In genomic region chr8:121904999-121905398, GRCm38 (mm10) we compare ENCODE assay signal across 12 mouse cellular contexts. TPM values are rescaled to one million over a fixed set of nuclear protein-coding genes. Genes with fewer than 3 reads are reported as not detected.
A peak's percentile ranks its signal among the peaks of the same experiment; 100 is the strongest.
DNase-seq lines count a peak whose midpoint lies in the region; ATAC-seq and TF ChIP-seq lines count a peak whose summit lies in the region.
"Had no signal": no experiment of that assay in that cellular context is flagged by ENCODE, and none has a peak within 500 bp of the region (broad histone marks: within the 10 kb centered on the region; RNA-seq: fewer than 3 reads in every experiment).

No protein-coding gene starts in this region.

- no peak overlapping the region for H3K27ac ChIP-seq in heart, embryonic 16.5 days (ENCODE audit: low read length)
- H3K27ac ChIP-seq in ES-Bruce4 (ENCODE audit: insufficient read depth, low read length) = no peak overlapping the region
- H3K27ac ChIP-seq in forebrain, embryonic 10.5 days = no peak overlapping the region
- no peak overlapping the region for H3K27ac ChIP-seq in liver, postnatal 0 days (ENCODE audit: low read depth)
- H3K27ac ChIP-seq: heart, adult 2 months had no signal

- peaks cover 39% of the 10 kb centered on the region for H3K4me1 ChIP-seq in heart, embryonic 16.5 days (ENCODE audit: control insufficient read depth, insufficient read depth, low read length)
- H3K4me1 ChIP-seq in ES-Bruce4 (ENCODE audit: control insufficient read depth, insufficient read depth, low read length) = peaks cover 13% of the 10 kb centered on the region
- peaks cover 85% of the 10 kb centered on the region for H3K4me1 ChIP-seq in forebrain, embryonic 10.5 days
- peaks cover 36% of the 10 kb centered on the region for H3K4me1 ChIP-seq in liver, postnatal 0 days (ENCODE audit: insufficient read depth)

- no peak for TF ChIP-seq CTCF in ES-Bruce4 (IDR thresholded peaks at IDR 0.05; ENCODE audit: low read depth, low read length)
- TF ChIP-seq CTCF in liver, postnatal 0 days (IDR thresholded peaks at IDR 0.05; ENCODE audit: low read depth) = no peak

- H3K36me3 ChIP-seq in heart, embryonic 16.5 days (ENCODE audit: control insufficient read depth, insufficient read depth) = no peaks in the 10 kb centered on the region
- peaks cover 33% of the 10 kb centered on the region for H3K36me3 ChIP-seq in ES-Bruce4 (ENCODE audit: control insufficient read depth, insufficient read depth, low read length, poor library complexity, severe bottlenecking)
- no peaks in the 10 kb centered on the region for H3K36me3 ChIP-seq in forebrain, embryonic 10.5 days (replicated peaks)
- no peaks in the 10 kb centered on the region for H3K36me3 ChIP-seq in liver, postnatal 0 days (replicated peaks; ENCODE audit: insufficient read depth, low read length)

- H3K4me2 ChIP-seq in heart, embryonic 16.5 days (ENCODE audit: low read depth, low read length) = peak overlapping the region; percentile 100; the same call in 1 of the 2 replicates
- H3K4me2 ChIP-seq in liver, postnatal 0 days (ENCODE audit: low read depth, low read length) = peak overlapping the region; percentile 99

- no peaks in the 10 kb centered on the region for H3K9me3 ChIP-seq in heart, embryonic 16.5 days (replicated peaks; ENCODE audit: control insufficient read depth, low read length)
- no peaks in the 10 kb centered on the region for H3K9me3 ChIP-seq in ES-Bruce4 (replicated peaks; ENCODE audit: control insufficient read depth, insufficient read depth, low read length, poor library complexity, severe bottlenecking)
- H3K9me3 ChIP-seq in forebrain, embryonic 10.5 days = no peaks in the 10 kb centered on the region
- H3K9me3 ChIP-seq in liver, postnatal 0 days (ENCODE audit: low read length) = no peaks in the 10 kb centered on the region

- no peak for TF ChIP-seq POLR2A in ES-Bruce4 (IDR thresholded peaks at IDR 0.05; ENCODE audit: insufficient read depth, low read length)

- no peaks in the 10 kb centered on the region for H3K27me3 ChIP-seq in heart, embryonic 16.5 days (ENCODE audit: control insufficient read depth, insufficient read depth, low read length)
- H3K27me3 ChIP-seq in ES-Bruce4 (ENCODE audit: control insufficient read depth, insufficient read depth, low read length, poor library complexity, severe bottlenecking) = no peaks in the 10 kb centered on the region
- H3K27me3 ChIP-seq in forebrain, embryonic 10.5 days (ENCODE audit: poor library complexity, severe bottlenecking) = peaks cover 17% of the 10 kb centered on the region
- H3K27me3 ChIP-seq in liver, postnatal 0 days (ENCODE audit: insufficient read depth, low read length) = no peaks in the 10 kb centered on the region
- H3K27me3 ChIP-seq: Patski had no signal

- ATAC-seq in heart, embryonic 16.5 days (replicated peaks; ENCODE audit: extremely low read depth, insufficient read depth, low FRiP score) = no peak
- ATAC-seq in liver, postnatal 0 days = no peak
- ATAC-seq: Patski had no signal

- intact Hi-C loops in heart, postnatal 14 days (cut with DNase I) = no loop called here

- no peak for TF ChIP-seq EP300 in ES-Bruce4 (IDR thresholded peaks at IDR 0.05; ENCODE audit: insufficient read depth, low read depth, low read length)
- TF ChIP-seq EP300 in liver, postnatal 0 days (IDR thresholded peaks at IDR 0.05; ENCODE audit: low read depth) = no peak

- H3K4me3 ChIP-seq in heart, embryonic 16.5 days (ENCODE audit: low read length) = no peak overlapping the region
- H3K4me3 ChIP-seq in ES-Bruce4 (ENCODE audit: low read depth, low read length) = peak overlapping the region; percentile 45
- H3K4me3 ChIP-seq in forebrain, embryonic 10.5 days = peak overlapping the region; percentile 85
- H3K4me3 ChIP-seq in liver, postnatal 0 days (ENCODE audit: low read depth, low read length) = peak overlapping the region; percentile 97
- H3K4me3 ChIP-seq: heart, adult 2 months had no signal

- DNase-seq in heart, postnatal 14 days = no peak
- DNase-seq in forebrain, embryonic 10.5 days (ENCODE audit: extremely low spot score, low spot score) = no peak
- no peak for DNase-seq in liver, postnatal 0 days
- no peak for DNase-seq in thymus, postnatal 36 days
- DNase-seq in kidney, adult 8-10 months = no peak
- no peak for DNase-seq in gastrocnemius, postnatal 10 days
- DNase-seq: heart, adult 2 months; left cerebral cortex, postnatal 4 days; right cerebral cortex, adult 18-20 months had no signal

- no peak overlapping the region; the same call in none of the 2 replicates for H3K9ac ChIP-seq in heart, embryonic 16.5 days (ENCODE audit: low read length)
- peak overlapping the region; percentile 67 for H3K9ac ChIP-seq in ES-Bruce4 (ENCODE audit: low read depth, poor library complexity, severe bottlenecking)
- peak overlapping the region; percentile 83; the same call in 1 of the 2 replicates for H3K9ac ChIP-seq in liver, postnatal 0 days (replicated peaks)

- WGBS in heart, embryonic 16.5 days = 86% methylated on average over 9 of the region's 9 CpGs
- WGBS in forebrain, embryonic 10.5 days = 87% methylated on average over 9 of the region's 9 CpGs
- 77% methylated on average over 9 of the region's 9 CpGs for WGBS in liver, postnatal 0 days (ENCODE audit: insufficient replicate concordance)

RNA-seq across cellular contexts. Expression of gene Slc7a5, which starts 2.5 kb away (rescaled TPM):
- 14.4 TPM in 2 replicates for polyA plus RNA-seq in heart, embryonic 16.5 days (2015; fragmentation: Nextera tagmentation; extraction: Ambion mirVana)
- 1 to 10 TPM; 6.7 to 7.0 TPM for total RNA-seq in heart, postnatal 14 days (2021)
- 80.8 and 85.4 TPM in 2 replicates for polyA plus RNA-seq in ES-Bruce4 (2011; ENCODE audit: insufficient read depth, insufficient read length, low read depth, missing spikeins)
- polyA plus RNA-seq in forebrain, embryonic 10.5 days (2016; fragmentation: Nextera tagmentation; extraction: Ambion mirVana) = 27.4 and 30.5 TPM in 2 replicates
- 10.5 and 10.8 TPM in 2 replicates for polyA plus RNA-seq in liver, postnatal 0 days (2015; fragmentation: Nextera tagmentation; extraction: Ambion mirVana)
- total RNA-seq in gastrocnemius, postnatal 10 days (2021) = 10 to 100 TPM in 1 of 2 experiments, 1 to 10 TPM in 1; 8.1 to 10.7 TPM

RNA-seq across cellular contexts. Expression of gene Car5a, which starts 39.7 kb away (rescaled TPM):
- not detected in 2 replicates for polyA plus RNA-seq in heart, embryonic 16.5 days (2015; fragmentation: Nextera tagmentation; extraction: Ambion mirVana)
- not detected for total RNA-seq in heart, postnatal 14 days (2021)
- 4.3 and 5.8 TPM in 2 replicates for polyA plus RNA-seq in ES-Bruce4 (2011; ENCODE audit: insufficient read depth, insufficient read length, low read depth, missing spikeins)
- not detected in 2 replicates for polyA plus RNA-seq in forebrain, embryonic 10.5 days (2016; fragmentation: Nextera tagmentation; extraction: Ambion mirVana)
- polyA plus RNA-seq in liver, postnatal 0 days (2015; fragmentation: Nextera tagmentation; extraction: Ambion mirVana) = 5.9 and 9.6 TPM in 2 replicates
- total RNA-seq in gastrocnemius, postnatal 10 days (2021) = not detected
- total RNA-seq: heart, adult 2 months had no signal
- polyA plus RNA-seq: heart, adult 2 months; Patski had no signal

RNA-seq across cellular contexts. Expression of gene Banp, which starts 44.6 kb away (rescaled TPM):
- 31.2 and 33.1 TPM in 2 replicates for polyA plus RNA-seq in heart, embryonic 16.5 days (2015; fragmentation: Nextera tagmentation; extraction: Ambion mirVana)
- 10 to 100 TPM; 16.0 to 24.5 TPM for total RNA-seq in heart, postnatal 14 days (2021)
- 47.2 and 54.8 TPM in 2 replicates for polyA plus RNA-seq in ES-Bruce4 (2011; ENCODE audit: insufficient read depth, insufficient read length, low read depth, missing spikeins)
- polyA plus RNA-seq in forebrain, embryonic 10.5 days (2016; fragmentation: Nextera tagmentation; extraction: Ambion mirVana) = 44.1 and 56.4 TPM in 2 replicates
- polyA plus RNA-seq in liver, postnatal 0 days (2015; fragmentation: Nextera tagmentation; extraction: Ambion mirVana) = 7.6 and 7.9 TPM in 2 replicates
- total RNA-seq in gastrocnemius, postnatal 10 days (2021) = 10 to 100 TPM in 1 of 2 experiments, 1 to 10 TPM in 1; 6.0 to 11.1 TPM
